In the genomic region with DNA sequence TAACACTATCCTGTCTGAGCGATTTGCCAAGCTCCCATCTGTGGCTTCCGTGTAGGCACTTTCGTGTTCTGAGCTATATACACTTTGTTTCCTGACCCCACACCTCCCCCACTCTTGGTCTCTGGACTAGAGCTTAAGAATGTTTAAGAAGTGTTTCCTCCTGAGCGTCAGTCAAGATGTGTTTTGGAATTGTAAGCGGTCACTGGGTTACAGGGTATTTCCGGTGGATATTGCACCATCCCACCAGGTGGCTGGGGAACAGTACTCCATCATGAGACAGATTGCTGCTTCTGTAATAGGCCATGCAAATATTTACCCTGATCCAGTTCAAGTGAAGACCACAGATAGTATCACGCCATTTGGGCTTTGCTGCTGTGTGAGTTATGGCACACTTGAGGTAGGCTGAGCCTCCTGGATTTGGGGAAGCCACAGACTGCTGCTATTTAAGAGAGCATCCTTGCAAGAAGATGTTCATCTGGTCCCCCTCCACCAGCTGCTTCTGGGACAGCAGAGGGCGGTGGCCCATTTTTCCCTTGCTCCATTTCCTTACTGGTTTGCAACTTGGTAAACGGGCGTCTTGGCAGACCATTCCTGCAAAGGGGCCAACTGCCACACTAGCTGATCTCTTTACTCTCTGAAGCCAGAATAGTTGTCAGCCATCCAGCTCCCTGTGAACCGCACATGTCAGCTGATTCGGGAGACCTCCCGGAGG, we compare ENCODE assay signal across 9 mouse cellular contexts.
A peak's percentile ranks its signal among the peaks of the same experiment; 100 is the strongest.
DNase-seq lines count a peak whose midpoint lies in the region; ATAC-seq lines count a peak whose summit lies in the region.
"Had no signal": no experiment of that assay in that cellular context is flagged by ENCODE, and none has a peak within 500 bp of the region (broad histone marks: within the 10 kb centered on the region; RNA-seq: fewer than 3 reads in every experiment).

No protein-coding gene starts in this region.

- H3K9me3 ChIP-seq in intestine, embryonic 14.5 days (ENCODE audit: control insufficient read depth, low read length) = no peaks in the 10 kb centered on the region
- H3K9me3 ChIP-seq: liver, embryonic 15.5 days had no signal

- WGBS in intestine, embryonic 14.5 days = 26% methylated on average over 13 of the region's 13 CpGs

- H3K36me3 ChIP-seq in intestine, embryonic 14.5 days (ENCODE audit: control insufficient read depth, insufficient read depth, low read length) = no peaks in the 10 kb centered on the region
- H3K36me3 ChIP-seq: liver, embryonic 15.5 days had no signal

- peak overlapping the region; percentile 25; the same call in 1 of the 2 replicates for H3K27ac ChIP-seq in intestine, embryonic 14.5 days (ENCODE audit: low read depth)
- H3K27ac ChIP-seq: liver, embryonic 15.5 days had no signal

- H3K9ac ChIP-seq in intestine, embryonic 14.5 days (ENCODE audit: low read length) = no peak overlapping the region
- H3K9ac ChIP-seq: liver, embryonic 15.5 days had no signal

- H3K4me1 ChIP-seq in intestine, embryonic 14.5 days (replicated peaks; ENCODE audit: control insufficient read depth, insufficient read depth, low read length) = peaks cover 13% of the 10 kb centered on the region
- H3K4me1 ChIP-seq: liver, embryonic 15.5 days had no signal

- no peak overlapping the region for H3K4me3 ChIP-seq in intestine, embryonic 14.5 days (ENCODE audit: low read depth, low read length)
- H3K4me3 ChIP-seq: liver, embryonic 15.5 days had no signal

- H3K4me2 ChIP-seq in intestine, embryonic 14.5 days (ENCODE audit: low read length) = no peak overlapping the region
- H3K4me2 ChIP-seq: liver, embryonic 15.5 days had no signal

- DNase-seq in adrenal gland, postnatal 14 days = peak; percentile 12
- no peak for DNase-seq in adrenal gland, postnatal 4 days (ENCODE audit: low spot score in 2 of 2)
- DNase-seq in Muller cell, postnatal 12 days (ENCODE audit: inconsistent ontology term) = peak; percentile 15
- DNase-seq in forelimb bud, embryonic 11.5 days (ENCODE audit: low read depth, low spot score) = peak; percentile 16
- peak; percentile 61 for DNase-seq in intestine, embryonic 14.5 days (ENCODE audit: low spot score)
- DNase-seq in right cerebral cortex, adult 18-20 months = peak; percentile 59
- DNase-seq in adrenal gland, postnatal 25 days = no peak
- no peak for DNase-seq in spleen, adult 12 weeks (ENCODE audit: low spot score)

- peak; percentile 71; the same call in 1 of the 2 replicates for ATAC-seq in intestine, embryonic 14.5 days (replicated peaks; ENCODE audit: low FRiP score, low TSS enrichment, low read depth)

- H3K27me3 ChIP-seq in intestine, embryonic 14.5 days (replicated peaks; ENCODE audit: control insufficient read depth, insufficient read depth, low read length) = no peaks in the 10 kb centered on the region
- H3K27me3 ChIP-seq: liver, embryonic 15.5 days had no signal

Comparison
In these comparisons a context has a peak if more than half of its experiments do, and no peak if none do; other contexts are left out.
1. DNase-seq: peak in adrenal gland, postnatal 14 days (single experiment), Muller cell, postnatal 12 days (single experiment), forelimb bud, embryonic 11.5 days (single experiment), intestine, embryonic 14.5 days (single experiment) and right cerebral cortex, adult 18-20 months (single experiment); none in adrenal gland, postnatal 4 days (0 of 2), adrenal gland, postnatal 25 days (single experiment) and spleen, adult 12 weeks (single experiment).